Mouse (Mus musculus): Measurements from ENCODE around the gene Utp20.

GRCm38 (mm10) chr10:88741426-88741825, 85.2 kb downstream of the Utp20 start:
- no peak for TF ChIP-seq CTCF (IDR thresholded peaks at IDR 0.05; ENCODE audit: control insufficient read depth, insufficient read depth, insufficient replicate concordance, low read depth, low read length)
- TF ChIP-seq POLR2A (IDR thresholded peaks at IDR 0.05; ENCODE audit: control insufficient read depth, low read depth, low read length), result no peak
